Mouse (Mus musculus): ENCODE data around the gene Gm45261. TPM values are rescaled to one million over a fixed set of nuclear protein-coding genes. Genes with fewer than 3 reads are reported as not detected.

Gm45261 gene
- polyA plus RNA-seq (2015; fragmentation: Nextera tagmentation; extraction: Ambion mirVana) = not detected in 2 replicates

DNA sequence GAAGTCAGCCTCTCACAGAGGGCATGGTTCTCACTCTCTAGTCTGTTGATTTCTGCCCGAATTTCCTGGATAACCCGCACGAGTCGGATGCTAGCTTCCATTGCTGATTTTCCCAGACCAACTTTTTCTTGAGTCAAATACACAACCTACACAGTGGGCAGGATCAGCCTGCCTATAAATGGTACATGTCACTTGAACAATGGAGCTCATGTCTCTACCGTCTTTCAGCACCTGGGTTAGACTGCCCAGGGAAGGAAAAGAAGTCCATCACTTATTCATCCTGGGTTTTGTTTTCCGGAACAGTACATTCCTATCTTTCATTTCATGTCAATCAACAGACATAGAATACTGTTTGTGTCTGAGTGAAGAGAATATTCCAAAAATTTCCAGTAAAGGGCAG lies at the start of gene Gm45261:
Gene Gm45261 (minus strand): TSS at position 101 of the 400 bp plus-strand sequence.
- Histone ChIP-seq H3K27me3 (no peaks in the 10 kb centered on the region), H3K36me3 (no peaks in the 10 kb centered on the region), H3K4me2 (replicated peaks) (no peak within 1 kb of the TSS), H3K4me3 (replicated peaks) (no peak within 1 kb of the TSS), H3K9me3 (replicated peaks) (no peaks in the 10 kb centered on the region), H3K4me1 (no peaks in the 10 kb centered on the region), H3K27ac (replicated peaks) (no peak within 1 kb of the TSS), H3K9ac (no peak within 1 kb of the TSS)
- ATAC-seq (ENCODE audit: insufficient number of reproducible peaks, low FRiP score, low TSS enrichment, low read depth) = no peak
- WGBS = 75% methylated on average over 6 of the region's 6 CpGs

DNA sequence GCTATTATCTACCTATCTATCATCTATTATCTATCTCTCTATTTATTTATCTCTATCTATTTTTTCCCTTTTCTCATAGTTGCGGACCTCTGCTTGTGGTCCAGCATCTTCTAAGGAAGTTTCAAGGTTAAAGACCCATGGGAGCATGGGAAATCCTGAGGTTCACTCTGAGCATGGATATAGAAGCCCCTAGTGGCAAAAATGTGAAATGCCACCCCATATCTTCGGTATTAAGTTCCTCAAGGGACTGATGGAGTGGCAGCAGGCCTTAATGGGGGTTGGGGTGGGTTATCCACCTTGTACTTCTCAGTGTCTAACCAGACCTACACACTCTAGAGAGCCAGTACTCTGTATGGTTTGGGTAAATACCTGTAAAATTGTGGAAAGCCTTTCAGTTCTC lies 43.5 kb upstream of the Gm45261 start:
- H3K27ac ChIP-seq (replicated peaks) = no peak overlapping the region
- no peaks in the 10 kb centered on the region for H3K27me3 ChIP-seq
- H3K9me3 ChIP-seq (replicated peaks) = no peaks in the 10 kb centered on the region
- H3K4me3 ChIP-seq (replicated peaks) = no peak overlapping the region
- WGBS = 82% methylated on average over 2 of the region's 2 CpGs
- no peak for ATAC-seq (ENCODE audit: insufficient number of reproducible peaks, low FRiP score, low TSS enrichment, low read depth)
- no peak overlapping the region for H3K4me2 ChIP-seq (replicated peaks)
- no peak overlapping the region for H3K9ac ChIP-seq
- no peaks in the 10 kb centered on the region for H3K36me3 ChIP-seq
- no peaks in the 10 kb centered on the region for H3K4me1 ChIP-seq

DNA sequence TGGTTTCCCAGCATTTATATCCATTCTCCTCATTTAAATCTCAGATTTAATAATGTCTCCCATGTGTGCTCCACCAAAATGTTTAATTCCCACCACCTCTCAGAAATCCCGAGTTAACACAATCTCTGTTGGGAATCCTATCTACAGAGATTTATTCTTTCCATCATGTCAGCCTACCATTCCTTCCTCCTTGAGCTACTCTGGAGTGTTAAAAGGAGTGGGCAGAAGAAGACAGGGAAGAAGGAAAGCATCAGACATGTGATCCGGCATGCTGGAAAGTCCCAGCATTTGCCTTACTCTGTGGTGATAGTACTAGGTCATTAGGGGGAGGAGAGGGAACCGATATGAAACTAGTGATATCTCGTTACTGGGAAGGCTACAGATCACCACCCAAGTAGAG lies 42.8 kb upstream of the Gm45261 start:
- Histone ChIP-seq H3K9me3 (replicated peaks) (no peaks in the 10 kb centered on the region), H3K4me1 (no peaks in the 10 kb centered on the region), H3K36me3 (no peaks in the 10 kb centered on the region), H3K27ac (replicated peaks) (no peak overlapping the region), H3K4me2 (replicated peaks) (no peak overlapping the region), H3K27me3 (no peaks in the 10 kb centered on the region), H3K9ac (no peak overlapping the region), H3K4me3 (replicated peaks) (no peak overlapping the region)
- WGBS = 83% methylated on average over 4 of the region's 4 CpGs
- ATAC-seq (ENCODE audit: insufficient number of reproducible peaks, low FRiP score, low TSS enrichment, low read depth) = no peak

DNA sequence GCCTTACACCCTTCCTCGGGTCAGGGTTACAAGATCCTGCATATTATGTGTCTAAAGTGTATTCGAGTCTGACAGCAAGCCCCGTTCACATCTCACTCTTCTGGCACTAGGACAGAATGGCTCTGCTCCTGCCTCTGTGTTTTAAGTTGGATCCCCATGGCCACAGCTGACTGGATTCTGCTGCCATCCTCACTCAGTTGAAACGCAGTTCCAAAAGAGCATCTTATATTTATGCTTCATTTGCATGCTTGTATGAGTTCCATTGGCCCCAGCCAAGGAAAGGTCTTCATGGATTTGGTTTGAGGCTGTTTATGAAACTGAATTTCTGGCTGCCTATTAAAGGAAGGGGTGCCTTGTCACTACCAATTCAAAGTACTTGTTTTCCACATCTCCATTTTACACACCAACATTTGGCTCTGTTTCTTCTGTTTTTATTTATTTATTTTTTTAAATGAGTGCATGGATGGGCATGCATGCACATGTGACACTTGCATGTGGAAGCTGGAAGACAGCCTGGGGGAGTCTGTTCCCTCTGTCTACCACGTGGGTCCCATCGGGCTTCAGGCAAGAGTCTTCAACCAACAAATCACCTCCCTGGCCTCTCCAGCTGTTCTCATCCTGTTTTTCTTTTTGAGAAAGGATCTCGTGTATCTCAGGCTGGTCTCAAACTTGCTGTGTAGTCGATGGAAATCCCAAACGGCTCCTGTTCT lies 41.4 kb upstream of the Gm45261 start:
- 43% methylated on average over 9 of the region's 9 CpGs for WGBS
- Histone ChIP-seq H3K27me3 (no peaks in the 10 kb centered on the region), H3K4me3 (replicated peaks) (no peak overlapping the region), H3K36me3 (no peaks in the 10 kb centered on the region), H3K27ac (replicated peaks) (peak overlapping the region; percentile 7; the same call in 1 of the 2 replicates), H3K9me3 (replicated peaks) (no peaks in the 10 kb centered on the region), H3K4me2 (replicated peaks) (no peak overlapping the region), H3K9ac (no peak overlapping the region), H3K4me1 (no peaks in the 10 kb centered on the region)
- ATAC-seq (ENCODE audit: insufficient number of reproducible peaks, low FRiP score, low TSS enrichment, low read depth) = no peak; the same call in 1 of the 2 replicates

DNA sequence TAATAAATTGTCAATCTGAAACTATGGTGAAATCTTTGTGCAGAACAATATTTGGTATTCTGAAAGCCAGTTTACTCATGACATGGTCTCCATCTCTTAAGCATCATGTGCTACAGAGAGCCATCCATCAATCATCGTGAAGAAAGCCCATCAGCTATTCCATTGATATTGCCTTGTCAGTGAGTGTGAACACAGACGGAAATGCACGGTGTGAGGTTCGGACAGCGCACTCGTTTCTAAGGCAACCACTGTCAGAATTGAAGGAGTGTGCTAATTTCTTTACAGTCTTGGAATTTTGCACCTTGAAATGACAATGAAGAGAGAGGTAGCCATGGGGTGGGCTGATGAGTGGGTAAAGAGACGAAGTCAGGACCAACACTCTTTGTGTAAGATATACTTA lies 38.0 kb upstream of the Gm45261 start:
- H3K9me3 ChIP-seq (replicated peaks) = no peaks in the 10 kb centered on the region
- H3K4me3 ChIP-seq (replicated peaks) = no peak overlapping the region
- H3K4me2 ChIP-seq (replicated peaks) = no peak overlapping the region
- no peaks in the 10 kb centered on the region for H3K36me3 ChIP-seq
- no peak for ATAC-seq (ENCODE audit: insufficient number of reproducible peaks, low FRiP score, low TSS enrichment, low read depth)
- H3K4me1 ChIP-seq = no peaks in the 10 kb centered on the region
- no peak overlapping the region for H3K27ac ChIP-seq (replicated peaks)
- H3K9ac ChIP-seq = no peak overlapping the region
- H3K27me3 ChIP-seq = no peaks in the 10 kb centered on the region
- WGBS = 87% methylated on average over 7 of the region's 7 CpGs

DNA sequence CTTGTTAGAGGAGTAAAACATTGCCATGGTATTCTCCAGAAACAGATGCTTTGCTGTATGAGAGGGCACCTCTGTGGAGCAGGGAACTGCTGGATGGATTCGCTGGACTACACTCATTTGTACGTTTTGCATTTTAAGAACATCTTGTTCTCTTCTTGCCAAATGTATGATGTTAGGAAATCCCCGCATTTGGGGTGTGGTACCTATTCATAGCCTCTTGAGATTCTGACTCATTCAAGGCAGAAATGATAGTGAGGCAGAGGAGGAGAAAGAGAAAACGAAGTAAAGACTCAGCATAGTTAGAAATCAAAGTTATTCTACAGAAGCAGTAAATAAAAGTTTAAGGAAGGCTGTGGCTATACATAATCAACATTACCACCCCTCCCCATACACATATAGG lies 35.1 kb upstream of the Gm45261 start:
- no peaks in the 10 kb centered on the region for H3K36me3 ChIP-seq
- no peak overlapping the region for H3K4me2 ChIP-seq (replicated peaks)
- H3K4me3 ChIP-seq (replicated peaks) = no peak overlapping the region
- no peaks in the 10 kb centered on the region for H3K9me3 ChIP-seq (replicated peaks)
- H3K27ac ChIP-seq (replicated peaks) = no peak overlapping the region
- H3K4me1 ChIP-seq = no peaks in the 10 kb centered on the region
- 67% methylated on average over 4 of the region's 4 CpGs for WGBS
- ATAC-seq (ENCODE audit: insufficient number of reproducible peaks, low FRiP score, low TSS enrichment, low read depth) = no peak
- no peak overlapping the region for H3K9ac ChIP-seq
- H3K27me3 ChIP-seq = no peaks in the 10 kb centered on the region

DNA sequence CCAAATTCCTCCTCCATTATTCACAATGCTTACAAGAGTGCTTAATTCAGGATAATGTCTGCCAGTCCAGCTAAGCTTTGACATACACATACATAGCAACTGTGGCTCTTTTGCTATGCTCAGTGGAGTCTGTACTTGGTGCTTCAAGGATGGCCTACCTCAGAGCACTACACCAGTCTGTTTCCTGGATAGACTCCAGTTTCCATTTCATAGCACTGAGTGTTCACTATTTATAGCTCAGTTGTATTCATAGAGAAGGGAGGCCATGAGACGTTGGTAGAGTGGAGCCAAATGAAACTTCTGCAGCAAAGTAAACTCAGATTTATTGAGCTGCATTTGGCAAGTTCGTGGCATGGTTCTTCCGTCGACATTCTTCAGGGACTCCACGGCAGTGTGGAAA lies 22.2 kb upstream of the Gm45261 start:
- H3K4me3 ChIP-seq (replicated peaks) = no peak overlapping the region
- H3K9ac ChIP-seq = no peak overlapping the region
- ATAC-seq (ENCODE audit: insufficient number of reproducible peaks, low FRiP score, low TSS enrichment, low read depth) = no peak
- no peaks in the 10 kb centered on the region for H3K27me3 ChIP-seq
- no peak overlapping the region for H3K27ac ChIP-seq (replicated peaks)
- H3K4me2 ChIP-seq (replicated peaks) = no peak overlapping the region
- H3K4me1 ChIP-seq = no peaks in the 10 kb centered on the region
- 76% methylated on average over 5 of the region's 5 CpGs for WGBS
- no peaks in the 10 kb centered on the region for H3K9me3 ChIP-seq (replicated peaks)
- H3K36me3 ChIP-seq = no peaks in the 10 kb centered on the region

DNA sequence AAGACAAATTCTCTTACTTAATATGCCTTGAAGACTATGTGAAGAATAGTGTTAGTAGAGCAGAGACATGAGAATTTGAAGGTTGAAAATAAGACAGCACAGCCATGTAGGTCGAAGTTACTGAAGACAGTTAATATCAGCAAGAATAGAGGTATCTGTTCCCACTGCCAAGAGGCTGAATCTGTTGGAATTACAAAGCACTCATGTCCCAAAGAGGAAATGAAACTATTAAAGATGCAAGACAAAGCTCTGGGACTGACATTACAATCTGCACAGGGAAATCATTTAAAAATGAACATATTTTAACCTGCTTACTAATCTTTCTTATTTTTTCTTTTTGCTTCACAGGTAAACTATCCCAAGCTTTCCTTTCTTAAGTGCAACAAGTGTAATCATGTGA lies 13.7 kb upstream of the Gm45261 start:
- no peaks in the 10 kb centered on the region for H3K9me3 ChIP-seq (replicated peaks)
- no peaks in the 10 kb centered on the region for H3K27me3 ChIP-seq
- no peak overlapping the region for H3K4me2 ChIP-seq (replicated peaks)
- ATAC-seq (ENCODE audit: insufficient number of reproducible peaks, low FRiP score, low TSS enrichment, low read depth) = no peak
- H3K4me3 ChIP-seq (replicated peaks) = no peak overlapping the region
- WGBS = 67% methylated on average over 1 of the region's 1 CpGs
- no peaks in the 10 kb centered on the region for H3K4me1 ChIP-seq
- H3K27ac ChIP-seq (replicated peaks) = no peak overlapping the region
- H3K36me3 ChIP-seq = no peaks in the 10 kb centered on the region
- H3K9ac ChIP-seq = no peak overlapping the region

DNA sequence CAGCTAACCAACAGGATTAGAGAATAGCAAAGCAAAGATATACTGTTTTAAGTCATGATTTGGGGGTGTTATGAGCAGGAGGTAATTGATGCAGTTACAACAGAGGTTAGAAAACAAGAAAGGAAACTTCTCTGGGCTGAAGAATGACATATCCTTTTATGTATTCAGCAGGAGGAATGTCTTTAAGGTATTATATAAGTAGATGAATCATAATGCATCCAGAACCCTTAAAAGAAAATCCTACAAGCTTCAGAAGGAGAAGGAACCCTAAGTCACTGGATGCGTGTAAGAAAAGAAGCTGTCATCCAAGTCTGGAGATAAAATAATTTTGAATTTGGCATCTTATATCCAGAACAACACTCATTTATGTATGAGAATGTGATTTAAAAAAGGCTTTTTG lies 11.1 kb upstream of the Gm45261 start:
- H3K4me2 ChIP-seq (replicated peaks) = no peak overlapping the region
- H3K9ac ChIP-seq = no peak overlapping the region
- WGBS = 92% methylated on average over 1 of the region's 1 CpGs

DNA sequence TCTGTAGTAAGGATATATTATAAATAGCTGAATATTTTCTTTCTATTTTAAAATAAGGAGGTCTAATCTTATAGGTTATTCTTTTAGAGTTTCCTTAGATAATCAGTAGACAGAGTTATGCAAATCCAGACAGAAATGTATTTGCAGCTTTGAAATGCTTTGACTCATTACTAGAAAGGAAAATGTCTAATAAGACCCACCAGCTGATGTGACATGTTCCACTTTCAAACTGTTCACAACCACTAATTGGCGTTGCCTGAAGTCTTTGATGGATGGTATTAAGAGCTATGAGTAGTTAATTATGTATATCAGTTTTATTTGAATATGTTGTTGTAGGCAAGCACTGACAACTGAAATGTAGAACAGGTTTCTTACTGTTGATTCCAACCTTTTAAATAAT lies 1.3 kb downstream of the Gm45261 start:
- no peak overlapping the region for H3K4me2 ChIP-seq (replicated peaks)
- H3K9ac ChIP-seq = no peak overlapping the region
- no peaks in the 10 kb centered on the region for H3K36me3 ChIP-seq
- no peaks in the 10 kb centered on the region for H3K9me3 ChIP-seq (replicated peaks)
- H3K27me3 ChIP-seq = no peaks in the 10 kb centered on the region
- 85% methylated on average over 1 of the region's 1 CpGs for WGBS
- no peak overlapping the region for H3K27ac ChIP-seq (replicated peaks)
- H3K4me3 ChIP-seq (replicated peaks) = no peak overlapping the region
- no peaks in the 10 kb centered on the region for H3K4me1 ChIP-seq
- no peak for ATAC-seq (ENCODE audit: insufficient number of reproducible peaks, low FRiP score, low TSS enrichment, low read depth)

More for the DNA sequence above, 11.1 kb upstream of the Gm45261 start:
- Histone ChIP-seq H3K4me3 (replicated peaks) (no peak overlapping the region), H3K27me3 (no peaks in the 10 kb centered on the region), H3K9me3 (replicated peaks) (no peaks in the 10 kb centered on the region), H3K4me1 (no peaks in the 10 kb centered on the region), H3K36me3 (no peaks in the 10 kb centered on the region), H3K27ac (replicated peaks) (no peak overlapping the region)
- no peak for ATAC-seq (ENCODE audit: insufficient number of reproducible peaks, low FRiP score, low TSS enrichment, low read depth)

DNA sequence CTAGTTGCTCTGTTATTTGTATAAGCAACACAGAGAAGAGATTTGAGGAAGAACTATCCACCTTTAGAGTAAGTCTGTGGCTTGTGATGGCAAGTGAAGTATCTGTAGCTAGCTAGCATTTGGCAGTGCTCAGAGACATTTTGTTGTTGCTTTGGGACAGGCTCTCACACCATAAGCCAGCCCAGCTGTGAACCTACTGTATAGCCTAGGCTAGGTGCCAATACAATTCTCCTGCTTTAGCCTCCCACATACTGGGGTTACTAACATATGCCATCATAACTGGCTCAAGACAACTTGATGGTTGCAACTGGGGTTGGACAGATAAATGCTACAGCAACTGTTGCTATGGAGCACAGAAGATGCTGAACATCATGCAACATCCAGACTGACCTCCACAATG lies 1.8 kb downstream of the Gm45261 start:
- Histone ChIP-seq H3K36me3 (no peaks in the 10 kb centered on the region), H3K9me3 (replicated peaks) (no peaks in the 10 kb centered on the region), H3K27me3 (no peaks in the 10 kb centered on the region), H3K4me2 (replicated peaks) (no peak overlapping the region), H3K9ac (no peak overlapping the region), H3K4me3 (replicated peaks) (no peak overlapping the region), H3K27ac (replicated peaks) (no peak overlapping the region), H3K4me1 (no peaks in the 10 kb centered on the region)
- ATAC-seq (ENCODE audit: insufficient number of reproducible peaks, low FRiP score, low TSS enrichment, low read depth) = no peak

DNA sequence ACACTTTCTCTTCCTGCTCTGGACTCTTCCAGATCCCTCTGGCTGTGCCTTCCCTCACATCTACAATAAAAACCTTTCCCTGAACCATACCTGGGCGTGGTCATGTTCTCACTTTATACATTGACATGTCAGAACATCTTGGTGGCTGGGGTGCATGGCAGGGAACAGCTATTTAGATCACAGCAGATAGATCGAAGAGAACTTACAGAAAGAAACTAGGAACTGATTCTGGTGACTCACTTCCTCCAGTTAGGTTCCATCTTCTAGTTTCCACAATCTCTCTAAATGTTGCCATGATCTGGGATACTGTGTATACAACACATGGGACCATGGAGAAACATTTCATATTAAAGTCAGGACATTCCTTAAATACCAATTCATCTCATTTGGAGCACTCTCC lies 7.3 kb downstream of the Gm45261 start:
- ATAC-seq (ENCODE audit: insufficient number of reproducible peaks, low FRiP score, low TSS enrichment, low read depth) = no peak

More for the DNA sequence above, 7.3 kb downstream of the Gm45261 start:
- Histone ChIP-seq H3K9ac (no peak overlapping the region), H3K27me3 (no peaks in the 10 kb centered on the region), H3K27ac (replicated peaks) (no peak overlapping the region), H3K4me3 (replicated peaks) (no peak overlapping the region), H3K4me2 (replicated peaks) (no peak overlapping the region), H3K36me3 (no peaks in the 10 kb centered on the region), H3K9me3 (replicated peaks) (no peaks in the 10 kb centered on the region), H3K4me1 (no peaks in the 10 kb centered on the region)
- WGBS = 76% methylated on average over 2 of the region's 2 CpGs

Measured in embryonic facial prominence, embryonic 15.5 days (tissue).